Mouse (Mus musculus): ENCODE data around the gene Olfr378. TPM values are rescaled to one million over a fixed set of nuclear protein-coding genes. Genes with fewer than 3 reads are reported as not detected.

Olfr378 gene
- not detected in 2 replicates for polyA plus RNA-seq (2011; ENCODE audit: insufficient read depth, insufficient read length, low read depth, missing spikeins)

GRCm38 (mm10) chr11:73428377-73428776, at the start of gene Olfr378:
Gene Olfr378, minus strand, starts transcription at chr11:73428477.
- Histone ChIP-seq H3K9ac (ENCODE audit: low read depth, poor library complexity, severe bottlenecking) (no peak within 1 kb of the TSS), H3K9me3 (replicated peaks; ENCODE audit: control insufficient read depth, insufficient read depth, low read length, poor library complexity, severe bottlenecking) (no peaks in the 10 kb centered on the region), H3K4me1 (ENCODE audit: control insufficient read depth, insufficient read depth, low read length) (no peaks in the 10 kb centered on the region), H3K27me3 (ENCODE audit: control insufficient read depth, insufficient read depth, low read length, poor library complexity, severe bottlenecking) (no peaks in the 10 kb centered on the region), H3K4me3 (ENCODE audit: low read depth, low read length) (no peak within 1 kb of the TSS), H3K27ac (ENCODE audit: insufficient read depth, low read length) (no peak within 1 kb of the TSS), H3K36me3 (ENCODE audit: control insufficient read depth, insufficient read depth, low read length, poor library complexity, severe bottlenecking) (no peaks in the 10 kb centered on the region)
- TF ChIP-seq EP300 (IDR thresholded peaks at IDR 0.05; ENCODE audit: insufficient read depth, low read depth, low read length) (no peak), CTCF (IDR thresholded peaks at IDR 0.05; ENCODE audit: low read depth, low read length) (no peak), POLR2A (IDR thresholded peaks at IDR 0.05; ENCODE audit: insufficient read depth, low read length) (no peak)

- H3K4me1 ChIP-seq (ENCODE audit: control insufficient read depth, insufficient read depth, low read length): no peaks in the 10 kb centered on the region
- no peaks in the 10 kb centered on the region for H3K36me3 ChIP-seq (ENCODE audit: control insufficient read depth, insufficient read depth, low read length, poor library complexity, severe bottlenecking)
- H3K27me3 ChIP-seq (ENCODE audit: control insufficient read depth, insufficient read depth, low read length, poor library complexity, severe bottlenecking): no peaks in the 10 kb centered on the region
- no peak within 1 kb of the TSS for H3K27ac ChIP-seq (ENCODE audit: insufficient read depth, low read length)
- H3K9me3 ChIP-seq (replicated peaks; ENCODE audit: control insufficient read depth, insufficient read depth, low read length, poor library complexity, severe bottlenecking): no peaks in the 10 kb centered on the region
- TF ChIP-seq CTCF (IDR thresholded peaks at IDR 0.05; ENCODE audit: low read depth, low read length) (no peak), EP300 (IDR thresholded peaks at IDR 0.05; ENCODE audit: insufficient read depth, low read depth, low read length) (no peak), POLR2A (IDR thresholded peaks at IDR 0.05; ENCODE audit: insufficient read depth, low read length) (no peak)
- H3K4me3 ChIP-seq (ENCODE audit: low read depth, low read length): no peak within 1 kb of the TSS
- H3K9ac ChIP-seq (ENCODE audit: low read depth, poor library complexity, severe bottlenecking): no peak within 1 kb of the TSS
Observed at GRCm38 (mm10) chr11:73457408-73457807, 29.1 kb upstream of the Olfr378 start, which contains the start of gene Olfr380. Gene Olfr380, minus strand, starts transcription at chr11:73457508.

GRCm38 (mm10) chr11:73399514-73399913, 28.8 kb downstream of the Olfr378 start, which contains the start of gene Olfr1:
Gene Olfr1, minus strand, starts transcription at chr11:73399614.
- no peak within 1 kb of the TSS for H3K9ac ChIP-seq (ENCODE audit: low read depth, poor library complexity, severe bottlenecking)
- H3K4me1 ChIP-seq (ENCODE audit: control insufficient read depth, insufficient read depth, low read length): no peaks in the 10 kb centered on the region
- H3K27ac ChIP-seq (ENCODE audit: insufficient read depth, low read length): no peak within 1 kb of the TSS
- H3K4me3 ChIP-seq (ENCODE audit: low read depth, low read length): no peak within 1 kb of the TSS
- TF ChIP-seq EP300 (IDR thresholded peaks at IDR 0.05; ENCODE audit: insufficient read depth, low read depth, low read length) (no peak), CTCF (IDR thresholded peaks at IDR 0.05; ENCODE audit: low read depth, low read length) (no peak), POLR2A (IDR thresholded peaks at IDR 0.05; ENCODE audit: insufficient read depth, low read length) (no peak)
- no peaks in the 10 kb centered on the region for H3K36me3 ChIP-seq (ENCODE audit: control insufficient read depth, insufficient read depth, low read length, poor library complexity, severe bottlenecking)
- H3K9me3 ChIP-seq (replicated peaks; ENCODE audit: control insufficient read depth, insufficient read depth, low read length, poor library complexity, severe bottlenecking): no peaks in the 10 kb centered on the region
- H3K27me3 ChIP-seq (ENCODE audit: control insufficient read depth, insufficient read depth, low read length, poor library complexity, severe bottlenecking): no peaks in the 10 kb centered on the region

- H3K9me3 ChIP-seq (replicated peaks; ENCODE audit: control insufficient read depth, insufficient read depth, low read length, poor library complexity, severe bottlenecking): no peaks in the 10 kb centered on the region
Observed at GRCm38 (mm10) chr11:73395374-73395773, 32.9 kb downstream of the Olfr378 start.

More at GRCm38 (mm10) chr11:73395374-73395773, 32.9 kb downstream of the Olfr378 start:
- Histone ChIP-seq H3K4me1 (ENCODE audit: control insufficient read depth, insufficient read depth, low read length) (no peaks in the 10 kb centered on the region), H3K9ac (ENCODE audit: low read depth, poor library complexity, severe bottlenecking) (no peak overlapping the region), H3K27me3 (ENCODE audit: control insufficient read depth, insufficient read depth, low read length, poor library complexity, severe bottlenecking) (no peaks in the 10 kb centered on the region), H3K36me3 (ENCODE audit: control insufficient read depth, insufficient read depth, low read length, poor library complexity, severe bottlenecking) (no peaks in the 10 kb centered on the region), H3K4me3 (ENCODE audit: low read depth, low read length) (no peak overlapping the region), H3K27ac (ENCODE audit: insufficient read depth, low read length) (no peak overlapping the region)
- TF ChIP-seq CTCF (IDR thresholded peaks at IDR 0.05; ENCODE audit: low read depth, low read length) (no peak), POLR2A (IDR thresholded peaks at IDR 0.05; ENCODE audit: insufficient read depth, low read length) (no peak), EP300 (IDR thresholded peaks at IDR 0.05; ENCODE audit: insufficient read depth, low read depth, low read length) (no peak)

Other genes starting within 250 kb of the Olfr378 start
- gene Ctns, start 229.4 kb downstream of the Olfr378 start, polyA plus RNA-seq (2011; ENCODE audit: insufficient read depth, insufficient read length, low read depth, missing spikeins): 15.3 and 15.4 TPM in 2 replicates
- 0.93 and 0.94 TPM in 2 replicates for gene Shpk, start 229.0 kb downstream of the Olfr378 start, polyA plus RNA-seq (2011; ENCODE audit: insufficient read depth, insufficient read length, low read depth, missing spikeins)
- not detected in 2 replicates for gene Trpv1, start 194.2 kb downstream of the Olfr378 start, polyA plus RNA-seq (2011; ENCODE audit: insufficient read depth, insufficient read length, low read depth, missing spikeins)
- 0.11 TPM in 1 of 2 replicates, not detected in the other for gene Trpv3, start 161.1 kb downstream of the Olfr378 start, polyA plus RNA-seq (2011; ENCODE audit: insufficient read depth, insufficient read length, low read depth, missing spikeins)
- 2.1 and 3.7 TPM in 2 replicates for gene Aspa, start 98.9 kb downstream of the Olfr378 start, polyA plus RNA-seq (2011; ENCODE audit: insufficient read depth, insufficient read length, low read depth, missing spikeins)
- gene Gm49340, start 98.7 kb downstream of the Olfr378 start, polyA plus RNA-seq (2011; ENCODE audit: insufficient read depth, insufficient read length, low read depth, missing spikeins): not detected in 2 replicates
- 2.2 and 3.0 TPM in 2 replicates for gene Spata22, start 98.7 kb downstream of the Olfr378 start, polyA plus RNA-seq (2011; ENCODE audit: insufficient read depth, insufficient read length, low read depth, missing spikeins)
- not detected in 2 replicates for gene Olfr20, start 77.7 kb downstream of the Olfr378 start, polyA plus RNA-seq (2011; ENCODE audit: insufficient read depth, insufficient read length, low read depth, missing spikeins)
- gene Olfr376, start 57.2 kb downstream of the Olfr378 start, polyA plus RNA-seq (2011; ENCODE audit: insufficient read depth, insufficient read length, low read depth, missing spikeins): not detected in 2 replicates
- gene Olfr1, start 28.9 kb downstream of the Olfr378 start, polyA plus RNA-seq (2011; ENCODE audit: insufficient read depth, insufficient read length, low read depth, missing spikeins): not detected in 2 replicates
- not detected in 2 replicates for gene Olfr380, start 29.0 kb upstream of the Olfr378 start, polyA plus RNA-seq (2011; ENCODE audit: insufficient read depth, insufficient read length, low read depth, missing spikeins)
- not detected in 2 replicates for gene Olfr381, start 63.1 kb upstream of the Olfr378 start, polyA plus RNA-seq (2011; ENCODE audit: insufficient read depth, insufficient read length, low read depth, missing spikeins)
- not detected in 2 replicates for gene Olfr382, start 88.7 kb upstream of the Olfr378 start, polyA plus RNA-seq (2011; ENCODE audit: insufficient read depth, insufficient read length, low read depth, missing spikeins)
- not detected in 2 replicates for gene Olfr385, start 164.5 kb upstream of the Olfr378 start, polyA plus RNA-seq (2011; ENCODE audit: insufficient read depth, insufficient read length, low read depth, missing spikeins)
- gene Olfr384, start 170.1 kb upstream of the Olfr378 start, polyA plus RNA-seq (2011; ENCODE audit: insufficient read depth, insufficient read length, low read depth, missing spikeins): not detected in 2 replicates

Measured in ES-Bruce4 (cell line).